Mouse (Mus musculus) kidney, postnatal 4 days (tissue): ENCODE data around the gene Bst2.

ENCODE experiments used
- DNase-seq, 2 experiments: peaks; one replicate each; pipeline ENCODE4 v3.0.0; 2021; ENCODE audit warnings: mixed read lengths in 2 of 2

Bst2 gene

GRCm38 (mm10) chr8:71516786-71517185 lies 20.5 kb downstream of the Bst2 start:
- DNase-seq, result no peak

GRCm38 (mm10) chr8:71515043-71515442 lies 22.2 kb downstream of the Bst2 start:
- no peak for DNase-seq

- peak in 1 of 2 experiments; percentile 53 for DNase-seq
These were observed 24.1 kb downstream of the Bst2 start for GRCm38 (mm10) chr8:71513018-71513754.

- peak; percentile 43 to 61 for DNase-seq
These were observed 25.6 kb downstream of the Bst2 start, which contains the start of gene Plvap for GRCm38 (mm10) chr8:71511644-71512043. TSS of gene Plvap (minus strand) at chr8:71511752.

GRCm38 (mm10) chr8:71509316-71509715 lies 27.9 kb downstream of the Bst2 start:
- no peak for DNase-seq

GRCm38 (mm10) chr8:71507589-71508104 lies 29.6 kb downstream of the Bst2 start:
- peak; percentile 87 to 92 for DNase-seq

GRCm38 (mm10) chr8:71505979-71506378 lies 31.3 kb downstream of the Bst2 start:
- DNase-seq, result no peak

GRCm38 (mm10) chr8:71505326-71505725 lies 31.9 kb downstream of the Bst2 start:
- DNase-seq, result no peak

GRCm38 (mm10) chr8:71504349-71504748 lies 32.9 kb downstream of the Bst2 start:
- no peak for DNase-seq

GRCm38 (mm10) chr8:71498816-71499690 lies 38.2 kb downstream of the Bst2 start:
- peak; percentile 72 to 80 for DNase-seq

- peak; percentile 58 to 75 for DNase-seq
These were observed 39.3 kb downstream of the Bst2 start for GRCm38 (mm10) chr8:71497881-71498501.

GRCm38 (mm10) chr8:71497077-71497645 lies 40.1 kb downstream of the Bst2 start:
- no peak for DNase-seq

- DNase-seq, result peak; percentile 96
These were observed 40.8 kb downstream of the Bst2 start for GRCm38 (mm10) chr8:71496481-71496880.

GRCm38 (mm10) chr8:71495811-71496210 lies 41.4 kb downstream of the Bst2 start:
- peak in 1 of 2 experiments; percentile 51 for DNase-seq

- peak; percentile 92 to 94 for DNase-seq
These were observed 42.2 kb downstream of the Bst2 start for GRCm38 (mm10) chr8:71495039-71495438.

- DNase-seq, result peak; percentile 90 to 92
These were observed 48.8 kb downstream of the Bst2 start for GRCm38 (mm10) chr8:71488454-71488853.

- peak; percentile 84 to 91 for DNase-seq
These were observed 49.4 kb downstream of the Bst2 start, which contains the start of gene Gtpbp3 for GRCm38 (mm10) chr8:71487691-71488445. TSS of gene Gtpbp3 (plus strand) at chr8:71488103.

GRCm38 (mm10) chr8:71486136-71486529 lies 51.1 kb downstream of the Bst2 start:
- DNase-seq, result no peak

GRCm38 (mm10) chr8:71485142-71486135 lies 51.8 kb downstream of the Bst2 start, which contains the start of gene Ano8:
TSS of gene Ano8 (minus strand) at chr8:71485963.
- peak; percentile 88 to 93 for DNase-seq

GRCm38 (mm10) chr8:71484736-71485135 lies 52.5 kb downstream of the Bst2 start:
- DNase-seq, result no peak
